In the genomic region with DNA sequence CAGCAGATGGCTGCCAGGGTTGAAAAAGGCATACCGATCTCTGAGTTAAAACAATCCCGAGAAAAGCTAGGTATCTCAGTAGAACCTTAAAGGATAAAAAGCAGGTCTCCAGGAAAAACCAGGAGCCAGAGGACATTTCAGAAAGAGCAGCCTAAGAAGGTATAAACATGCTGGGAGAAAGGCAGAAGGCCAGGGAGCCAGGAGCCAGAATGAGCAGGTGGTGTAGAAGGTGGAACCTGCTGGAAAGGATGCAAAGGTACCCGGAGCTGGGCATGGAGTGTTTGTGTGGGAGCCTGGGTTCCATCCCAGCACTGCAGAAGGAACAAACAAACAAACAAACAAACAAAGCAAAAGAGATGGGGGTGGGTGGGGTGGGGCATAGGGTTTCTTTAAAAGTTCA, we compare ENCODE assay signal across 37 mouse cellular contexts. TPM values are rescaled to one million over a fixed set of nuclear protein-coding genes. Genes with fewer than 3 reads are reported as not detected.
"Had no signal": no experiment of that assay in that cellular context is flagged by ENCODE, and none has a peak within 500 bp of the region (broad histone marks: within the 10 kb centered on the region; RNA-seq: fewer than 3 reads in every experiment).

No protein-coding gene starts in this region.

- H3K4me2 ChIP-seq: heart, embryonic 11.5 days; heart, embryonic 12.5 days; heart, embryonic 13.5 days; heart, embryonic 15.5 days; hindbrain, embryonic 12.5 days; hindbrain, embryonic 13.5 days; hindbrain, embryonic 14.5 days; hindbrain, embryonic 15.5 days; intestine, embryonic 15.5 days; kidney, embryonic 15.5 days had no signal

- H3K36me3 ChIP-seq: heart, embryonic 12.5 days; heart, embryonic 13.5 days; heart, embryonic 15.5 days; hindbrain, embryonic 10.5 days; hindbrain, embryonic 12.5 days; hindbrain, embryonic 13.5 days; hindbrain, embryonic 15.5 days; intestine, embryonic 15.5 days; kidney, embryonic 15.5 days had no signal

- H3K9me3 ChIP-seq: heart, embryonic 15.5 days; hindbrain, embryonic 12.5 days; intestine, embryonic 15.5 days; kidney, embryonic 15.5 days had no signal

- H3K4me3 ChIP-seq: heart, embryonic 12.5 days; heart, embryonic 13.5 days; heart, embryonic 15.5 days; hindbrain, embryonic 10.5 days; hindbrain, embryonic 12.5 days; hindbrain, embryonic 13.5 days; hindbrain, embryonic 15.5 days; intestine, embryonic 15.5 days; kidney, embryonic 15.5 days; layer of hippocampus, adult 2 months; left cerebral cortex, adult 2 months had no signal

- H3K9ac ChIP-seq: heart, embryonic 12.5 days; heart, embryonic 13.5 days; heart, embryonic 15.5 days; hindbrain, embryonic 12.5 days; hindbrain, embryonic 13.5 days; hindbrain, embryonic 14.5 days; hindbrain, embryonic 15.5 days; intestine, embryonic 15.5 days; kidney, embryonic 15.5 days had no signal

- DNase-seq: heart, postnatal 10 days; heart, postnatal 14 days; heart, postnatal 36 days; heart, postnatal 4 days; kidney, adult 11 months; kidney, adult 18-20 months; kidney, adult 2 months; kidney, adult 8-10 months; kidney, adult 9 months; kidney, postnatal 10 days; kidney, postnatal 14 days; kidney, postnatal 25 days; kidney, postnatal 36 days; kidney, postnatal 4 days; layer of hippocampus, adult 9-11 months; layer of hippocampus, postnatal 36 days had no signal

- ATAC-seq: hindbrain, embryonic 16.5 days; hindbrain, postnatal 0 days; inflammation-experienced regulatory T-cells, adult 6 months; intestine, embryonic 15.5 days; intestine, embryonic 16.5 days; intestine, postnatal 0 days had no signal

- H3K27ac ChIP-seq: heart, embryonic 13.5 days; heart, embryonic 15.5 days; hindbrain, embryonic 10.5 days; hindbrain, embryonic 12.5 days; hindbrain, embryonic 13.5 days; hindbrain, embryonic 14.5 days; hindbrain, embryonic 15.5 days; hindbrain, postnatal 0 days; intestine, embryonic 15.5 days; kidney, embryonic 15.5 days; kidney, postnatal 0 days; layer of hippocampus, adult 2 months; left cerebral cortex, adult 2 months had no signal

RNA-seq across cellular contexts. Expression of gene Qrich2, which starts 16.7 kb away (rescaled TPM):
- polyA plus RNA-seq: heart, embryonic 12.5 days; heart, embryonic 13.5 days; heart, embryonic 14.5 days; heart, embryonic 15.5 days; heart, postnatal 0 days; hindbrain, embryonic 14.5 days; inflammation-experienced regulatory T-cells, adult 6 months had no signal
